Mouse (Mus musculus): ENCODE results near the gene Etl4.

DNA sequence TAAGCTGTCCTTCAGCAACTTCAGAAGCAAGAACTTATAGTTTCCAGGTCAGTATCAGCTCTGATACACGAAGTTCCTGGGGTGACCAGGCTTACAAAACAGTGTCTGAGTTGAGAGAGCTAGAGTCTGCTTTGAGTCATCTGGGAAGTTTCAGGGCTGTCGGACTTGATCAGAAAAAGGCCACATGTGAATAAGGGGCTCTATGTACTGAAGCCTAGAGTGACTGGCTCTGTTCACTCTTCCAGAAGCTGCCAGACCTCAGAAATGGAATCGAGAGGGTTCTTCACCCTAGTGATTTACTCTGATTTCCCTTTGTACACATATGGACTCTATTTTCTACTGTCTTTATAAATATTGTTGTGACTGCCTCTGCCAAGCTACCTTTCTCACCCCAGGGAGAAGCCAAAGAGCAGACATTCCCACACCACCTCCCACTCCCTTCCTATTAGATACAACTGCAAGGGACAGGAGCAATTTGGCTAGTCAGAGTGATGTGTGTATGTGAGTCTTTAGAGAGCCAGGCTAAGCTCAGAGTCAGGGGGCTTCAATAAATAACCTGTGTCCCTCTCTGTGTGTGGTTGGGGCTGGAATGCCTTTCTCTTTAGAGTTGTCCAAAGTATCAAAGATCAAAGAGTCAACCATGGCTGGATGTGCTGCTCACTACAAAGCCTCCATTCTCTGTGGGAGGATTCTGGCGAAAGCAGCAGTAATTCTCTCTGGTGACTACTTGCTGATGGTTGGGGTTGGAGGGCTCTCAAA, 381.6 kb downstream of the Etl4 start:
- TF ChIP-seq CTCF (IDR thresholded peaks at IDR 0.05; ENCODE audit: insufficient read depth, low read length) (no peak), POLR2A (IDR thresholded peaks at IDR 0.05; ENCODE audit: borderline replicate concordance, extremely low read depth, low read depth, low read length) (no peak)

All from lung, adult 2 months (tissue).